In the genomic region with DNA sequence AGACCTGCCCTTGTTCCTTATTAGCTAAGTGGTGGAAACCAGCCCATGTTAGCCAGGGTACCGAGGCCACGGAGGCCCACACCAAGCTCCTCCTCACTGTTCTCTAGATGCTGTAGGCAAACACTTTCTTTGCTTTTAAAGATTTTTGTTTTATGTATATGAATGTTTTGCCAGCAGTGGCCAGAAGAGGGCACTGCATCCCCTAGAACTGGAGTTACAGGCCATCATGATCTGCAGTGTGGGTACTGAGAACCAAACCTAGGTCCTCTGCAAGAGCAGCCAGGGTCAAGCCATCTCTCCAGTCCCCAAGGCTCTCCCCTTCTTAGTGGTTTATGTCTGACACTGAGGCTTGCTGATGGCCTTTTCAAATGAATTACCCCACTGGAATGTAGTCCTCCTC, we compare ENCODE assay signal across 25 mouse cellular contexts. TPM values are rescaled to one million over a fixed set of nuclear protein-coding genes. Genes with fewer than 3 reads are reported as not detected.
DNase-seq lines count a peak whose midpoint lies in the region; ATAC-seq and TF ChIP-seq lines count a peak whose summit lies in the region.
"Had no signal": no experiment of that assay in that cellular context is flagged by ENCODE, and none has a peak within 500 bp of the region (broad histone marks: within the 10 kb centered on the region; RNA-seq: fewer than 3 reads in every experiment).

No protein-coding gene starts in this region.

- TF ChIP-seq CTCF in kidney, adult 2 months (conservative IDR thresholded peaks at IDR 0.05; ENCODE audit: insufficient read depth, insufficient read length, low read depth, low read length), result 0 out of 2 replicates have a peak, but pooled peaks have one; percentile 8
- TF ChIP-seq CTCF in lung, embryonic 14.5 days (IDR thresholded peaks at IDR 0.05; ENCODE audit: low read depth), result peak; percentile 16; the same call in 1 of the 2 replicates
- no peak for TF ChIP-seq CTCF in lung, postnatal 0 days (IDR thresholded peaks at IDR 0.05)
- peak; percentile 42 for TF ChIP-seq CTCF in Patski (IDR thresholded peaks at IDR 0.05)
- TF ChIP-seq CTCF in small intestine, adult 2 months (IDR thresholded peaks at IDR 0.05; ENCODE audit: extremely low read depth, insufficient read length, insufficient replicate concordance, low read depth, low read length), result peak; percentile 10; the same call in 1 of the 2 replicates

- no peak for TF ChIP-seq POLR2A in kidney, adult 2 months (IDR thresholded peaks at IDR 0.05; ENCODE audit: low read depth, low read length)
- no peak for TF ChIP-seq POLR2A in small intestine, adult 2 months (IDR thresholded peaks at IDR 0.05; ENCODE audit: low read depth, low read length)

- no peak for DNase-seq in kidney, adult 2 months
- no peak for DNase-seq in lung, embryonic 14.5 days
- no peak for DNase-seq in lung, postnatal 0 days (ENCODE audit: low spot score)
- DNase-seq in Patski (ENCODE audit: low read depth, low spot score), result no peak
- DNase-seq in layer of hippocampus, adult 9-11 months, result no peak
- DNase-seq: adrenal gland, adult 8-10 months; cerebellum, adult 8-10 months; gastrocnemius, postnatal 14 days; heart, adult 11 months; heart, postnatal 14 days; kidney, adult 11 months; kidney, postnatal 10 days; lung, adult 2 months; lung, postnatal 36 days; right cerebral cortex, adult 18-20 months had no signal

- 77% methylated on average over 2 of the region's 2 CpGs for WGBS in kidney, adult 2 months
- WGBS in kidney, embryonic 14.5 days, result 67% methylated on average over 2 of the region's 2 CpGs
- 85% methylated on average over 2 of the region's 2 CpGs for WGBS in lung, embryonic 14.5 days
- 87% methylated on average over 2 of the region's 2 CpGs for WGBS in lung, postnatal 0 days
- 97% methylated on average over 2 of the region's 2 CpGs for WGBS in small intestine, adult 2 months
- WGBS in neural tube, embryonic 15.5 days, result 32% methylated on average over 2 of the region's 2 CpGs

- H3K36me3 ChIP-seq in kidney, adult 2 months (ENCODE audit: control insufficient read depth, insufficient read depth, low read length), result no peaks in the 10 kb centered on the region
- peaks cover 33% of the 10 kb centered on the region for H3K36me3 ChIP-seq in kidney, embryonic 14.5 days (ENCODE audit: control insufficient read depth, insufficient read depth, low read length)
- peaks cover 52% of the 10 kb centered on the region for H3K36me3 ChIP-seq in lung, embryonic 14.5 days (ENCODE audit: insufficient read depth)
- H3K36me3 ChIP-seq in lung, postnatal 0 days (ENCODE audit: insufficient read depth, low read length), result no peaks in the 10 kb centered on the region
- no peaks in the 10 kb centered on the region for H3K36me3 ChIP-seq in small intestine, adult 2 months (ENCODE audit: control insufficient read depth, insufficient read depth, low read length)
- H3K36me3 ChIP-seq in neural tube, embryonic 15.5 days, result peaks cover 53% of the 10 kb centered on the region

- no peak overlapping the region for H3K9ac ChIP-seq in kidney, embryonic 14.5 days (ENCODE audit: low read depth, low read length)
- no peak overlapping the region for H3K9ac ChIP-seq in lung, embryonic 14.5 days
- H3K9ac ChIP-seq in lung, postnatal 0 days (replicated peaks; ENCODE audit: low read depth), result no peak overlapping the region
- no peak overlapping the region for H3K9ac ChIP-seq in neural tube, embryonic 15.5 days (replicated peaks)
- H3K9ac ChIP-seq: embryonic facial prominence, embryonic 15.5 days; heart, embryonic 13.5 days; midbrain, embryonic 13.5 days; neural tube, embryonic 13.5 days had no signal

- no peak for TF ChIP-seq EP300 in lung, postnatal 0 days (IDR thresholded peaks at IDR 0.05)

- no peak overlapping the region for H3K4me2 ChIP-seq in kidney, embryonic 14.5 days (replicated peaks; ENCODE audit: low read depth, low read length)
- no peak overlapping the region for H3K4me2 ChIP-seq in lung, embryonic 14.5 days
- H3K4me2 ChIP-seq in lung, postnatal 0 days (replicated peaks; ENCODE audit: low read depth, low read length), result no peak overlapping the region
- H3K4me2 ChIP-seq in neural tube, embryonic 15.5 days, result no peak overlapping the region
- H3K4me2 ChIP-seq: embryonic facial prominence, embryonic 15.5 days; heart, embryonic 13.5 days; midbrain, embryonic 13.5 days; neural tube, embryonic 13.5 days had no signal

- POLR2A ChIA-PET in Patski (lab: Charles Lee), result no interaction called here

- in situ Hi-C loops in Patski (cut with MboI; ENCODE audit: low pct_unique_long_range_greater_than_20kb), result no loop called here

- H3K4me1 ChIP-seq in kidney, adult 2 months (ENCODE audit: control insufficient read depth, insufficient read depth, low read length), result no peaks in the 10 kb centered on the region
- no peaks in the 10 kb centered on the region for H3K4me1 ChIP-seq in kidney, embryonic 14.5 days (ENCODE audit: control insufficient read depth, insufficient read depth, low read length)
- no peaks in the 10 kb centered on the region for H3K4me1 ChIP-seq in lung, embryonic 14.5 days (ENCODE audit: insufficient read depth)
- no peaks in the 10 kb centered on the region for H3K4me1 ChIP-seq in lung, postnatal 0 days (ENCODE audit: insufficient read depth, low read depth, low read length)
- H3K4me1 ChIP-seq in small intestine, adult 2 months (ENCODE audit: control insufficient read depth, insufficient read depth, insufficient read length, low read length), result no peaks in the 10 kb centered on the region
- no peaks in the 10 kb centered on the region for H3K4me1 ChIP-seq in neural tube, embryonic 15.5 days
- H3K4me1 ChIP-seq: embryonic facial prominence, embryonic 15.5 days; heart, embryonic 13.5 days; midbrain, embryonic 13.5 days; neural tube, embryonic 13.5 days had no signal

- peaks cover 4% of the 10 kb centered on the region; the same call in 1 of the 2 replicates for H3K9me3 ChIP-seq in kidney, embryonic 14.5 days (ENCODE audit: control insufficient read depth, low read length)
- no peaks in the 10 kb centered on the region for H3K9me3 ChIP-seq in lung, embryonic 14.5 days (ENCODE audit: low read depth, low read length)
- H3K9me3 ChIP-seq in lung, postnatal 0 days (ENCODE audit: low read length), result no peaks in the 10 kb centered on the region
- H3K9me3 ChIP-seq in neural tube, embryonic 15.5 days (replicated peaks), result no peaks in the 10 kb centered on the region
- H3K9me3 ChIP-seq: embryonic facial prominence, embryonic 15.5 days; heart, embryonic 13.5 days; megakaryocyte, embryonic 14.5 days; neural tube, embryonic 13.5 days had no signal

- no peaks in the 10 kb centered on the region for H3K27me3 ChIP-seq in kidney, adult 2 months (replicated peaks; ENCODE audit: control insufficient read depth, insufficient read depth, low read length)
- H3K27me3 ChIP-seq in kidney, embryonic 14.5 days (ENCODE audit: control insufficient read depth, insufficient read depth, low read length), result no peaks in the 10 kb centered on the region
- H3K27me3 ChIP-seq in lung, embryonic 14.5 days (ENCODE audit: insufficient read depth, low read length), result no peaks in the 10 kb centered on the region
- H3K27me3 ChIP-seq in lung, postnatal 0 days (replicated peaks; ENCODE audit: insufficient read depth, low read length), result no peaks in the 10 kb centered on the region
- no peaks in the 10 kb centered on the region for H3K27me3 ChIP-seq in Patski
- no peaks in the 10 kb centered on the region for H3K27me3 ChIP-seq in small intestine, adult 2 months (ENCODE audit: control insufficient read depth, insufficient read depth, low read length)
- no peaks in the 10 kb centered on the region for H3K27me3 ChIP-seq in neural tube, embryonic 15.5 days (replicated peaks)
- H3K27me3 ChIP-seq: embryonic facial prominence, embryonic 15.5 days; heart, embryonic 13.5 days; megakaryocyte, embryonic 14.5 days; midbrain, embryonic 13.5 days; neural tube, embryonic 13.5 days had no signal

- CTCF ChIA-PET in Patski (lab: Charles Lee), result interaction anchor here (1.5 kb wide), 1 partner anchor 15 kb away, joined by 3 read pairs; no protein-coding TSS in a partner anchor

- no peak overlapping the region for H3K4me3 ChIP-seq in kidney, adult 2 months (ENCODE audit: insufficient read depth, low read depth, low read length)
- H3K4me3 ChIP-seq in kidney, embryonic 14.5 days (ENCODE audit: low read length), result no peak overlapping the region
- H3K4me3 ChIP-seq in lung, embryonic 14.5 days (ENCODE audit: low read depth, low read length), result no peak overlapping the region
- H3K4me3 ChIP-seq in lung, postnatal 0 days (ENCODE audit: low read depth, low read length), result no peak overlapping the region
- no peak overlapping the region for H3K4me3 ChIP-seq in small intestine, adult 2 months (ENCODE audit: low read depth, low read length)
- no peak overlapping the region for H3K4me3 ChIP-seq in neural tube, embryonic 15.5 days (replicated peaks)
- H3K4me3 ChIP-seq: embryonic facial prominence, embryonic 15.5 days; heart, embryonic 13.5 days; megakaryocyte, embryonic 14.5 days; midbrain, embryonic 13.5 days; neural tube, embryonic 13.5 days had no signal

- no peak overlapping the region for H3K27ac ChIP-seq in kidney, adult 2 months (ENCODE audit: insufficient read depth, low read depth, low read length)
- H3K27ac ChIP-seq in kidney, embryonic 14.5 days (ENCODE audit: low read depth, low read length), result no peak overlapping the region
- no peak overlapping the region for H3K27ac ChIP-seq in lung, embryonic 14.5 days (ENCODE audit: low read depth)
- H3K27ac ChIP-seq in lung, postnatal 0 days (ENCODE audit: low read length), result no peak overlapping the region
- no peak overlapping the region for H3K27ac ChIP-seq in small intestine, adult 2 months (ENCODE audit: insufficient read depth, low read depth, low read length)
- no peak overlapping the region for H3K27ac ChIP-seq in neural tube, embryonic 15.5 days (replicated peaks)
- H3K27ac ChIP-seq: embryonic facial prominence, embryonic 15.5 days; heart, embryonic 13.5 days; hindbrain, postnatal 0 days; midbrain, embryonic 13.5 days; neural tube, embryonic 13.5 days had no signal

- no peak for ATAC-seq in kidney, embryonic 14.5 days (ENCODE audit: low FRiP score, low TSS enrichment)
- no peak for ATAC-seq in lung, embryonic 14.5 days (ENCODE audit: insufficient read depth)
- ATAC-seq in lung, postnatal 0 days, result no peak
- ATAC-seq in Patski, result no peak
- ATAC-seq in neural tube, embryonic 15.5 days (ENCODE audit: low FRiP score), result no peak
- ATAC-seq: forebrain, embryonic 14.5 days; hindbrain, postnatal 0 days; midbrain, embryonic 13.5 days had no signal

RNA-seq across cellular contexts. Expression of gene Dpy19l3, which starts 31.2 kb away (rescaled TPM):
- polyA plus RNA-seq in kidney, adult 2 months (2012; rRNA removed), result 5.8 and 6.7 TPM in 2 replicates
- polyA plus RNA-seq in kidney, embryonic 14.5 days (2014; fragmentation: Nextera tagmentation; extraction: Ambion mirVana), result 32.6 and 41.3 TPM in 2 replicates
- polyA plus RNA-seq in lung, embryonic 14.5 days (2014; fragmentation: Nextera tagmentation; extraction: Ambion mirVana), result 36.1 and 39.4 TPM in 2 replicates
- 14.3 and 16.2 TPM in 2 replicates for polyA plus RNA-seq in lung, postnatal 0 days (2015; fragmentation: Nextera tagmentation; extraction: Ambion mirVana)
- polyA plus RNA-seq in Patski (2021), result 28.4 TPM
- polyA plus RNA-seq in small intestine, adult 2 months (2012; rRNA removed), result 1.8 and 2.3 TPM in 2 replicates
- polyA plus RNA-seq in neural tube, embryonic 15.5 days (2015; fragmentation: Nextera tagmentation; extraction: Ambion mirVana), result 42.1 and 44.6 TPM in 2 replicates
